Mouse (Mus musculus): ENCODE measurements at regions not wholly inside any gene's neighbourhood (a gene's known extent, or its start where the extent isn't known, plus 50 kb on each side); places are given as distances from the start of the nearest gene placed in this dataset.

DNA sequence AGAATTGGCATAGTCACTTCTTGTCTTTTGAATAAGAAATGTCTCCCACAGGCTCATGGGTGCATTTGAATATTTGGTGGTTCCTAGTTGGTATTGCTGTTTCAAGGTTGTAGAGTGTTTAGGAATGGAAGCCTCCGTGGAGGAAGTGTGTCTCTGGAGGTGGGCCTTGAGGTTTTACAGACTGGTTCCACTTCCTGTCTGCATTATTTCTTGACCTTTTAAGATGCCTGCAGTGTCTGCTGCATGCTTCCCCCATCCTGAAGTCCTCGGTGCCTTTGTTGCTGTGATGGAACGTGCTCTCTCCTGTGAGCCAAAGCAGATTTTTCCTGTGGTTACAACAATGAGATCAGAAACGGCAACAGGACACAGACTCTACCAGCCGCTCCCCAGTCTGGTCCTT is 299.4 kb upstream of the Gadl1 start:
- no peak for DNase-seq (ENCODE audit: low read depth, low spot score)

DNA sequence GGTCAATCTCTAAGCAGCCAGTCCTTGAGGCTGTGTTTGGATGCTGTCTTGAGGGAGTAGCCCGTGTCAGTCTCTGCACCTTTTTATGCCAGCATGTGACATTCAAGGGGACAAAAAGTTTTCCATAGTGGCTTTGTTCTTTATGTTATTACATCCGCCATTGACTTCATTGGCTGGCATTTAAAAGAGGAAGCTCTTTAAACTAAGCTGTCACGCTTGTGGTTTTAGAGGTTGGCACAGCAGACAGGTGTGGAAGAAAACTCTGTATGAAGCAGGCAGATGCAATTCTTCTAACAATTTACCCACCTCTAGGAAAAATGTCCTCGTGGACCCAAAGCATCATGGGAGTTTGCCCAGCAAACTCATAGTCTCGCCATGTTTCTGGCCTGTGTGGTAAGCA is 297.5 kb upstream of the Gadl1 start:
- no peak for DNase-seq (ENCODE audit: low read depth, low spot score)

DNA sequence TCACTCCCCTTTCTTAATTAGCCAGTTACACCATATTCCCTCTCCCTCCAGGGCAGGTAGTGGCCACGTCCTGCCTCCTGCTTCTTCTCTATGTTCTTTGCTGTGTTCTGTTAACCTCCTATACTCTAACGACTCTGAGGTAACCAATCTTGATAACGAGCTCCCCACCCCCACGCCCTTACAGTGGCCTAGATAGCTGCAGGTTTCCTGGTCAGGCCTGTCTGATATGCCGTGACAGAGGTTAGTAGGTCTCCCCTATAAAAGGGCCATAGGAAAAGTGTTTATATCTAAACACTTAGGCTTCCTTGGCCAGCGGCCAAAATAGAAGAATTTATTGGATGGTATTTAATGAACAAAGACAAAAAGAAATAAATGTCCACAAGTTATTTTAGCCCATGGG is 296.3 kb upstream of the Gadl1 start:
- DNase-seq (ENCODE audit: low read depth, low spot score) = no peak

DNA sequence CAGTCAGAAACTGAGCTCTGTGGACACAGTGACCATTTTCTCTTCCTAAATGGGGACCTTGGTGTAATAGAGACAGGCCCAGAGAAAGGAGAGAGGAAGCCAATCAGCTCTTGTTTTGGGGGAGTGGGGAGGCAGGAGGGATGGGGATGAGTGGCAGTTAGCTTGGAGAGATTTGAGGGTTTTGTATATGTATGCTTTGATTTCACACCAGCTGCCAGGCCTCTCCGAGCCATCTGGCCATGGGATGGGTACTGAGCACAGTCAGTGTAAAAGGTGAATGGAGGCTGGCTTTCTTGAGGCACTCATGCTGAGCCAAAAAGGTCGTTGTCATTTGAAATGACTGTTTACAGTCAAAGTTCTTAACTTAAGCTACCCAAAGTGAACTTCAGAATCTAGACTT is 295.2 kb upstream of the Gadl1 start:
- no peak for DNase-seq (ENCODE audit: low read depth, low spot score)

DNA sequence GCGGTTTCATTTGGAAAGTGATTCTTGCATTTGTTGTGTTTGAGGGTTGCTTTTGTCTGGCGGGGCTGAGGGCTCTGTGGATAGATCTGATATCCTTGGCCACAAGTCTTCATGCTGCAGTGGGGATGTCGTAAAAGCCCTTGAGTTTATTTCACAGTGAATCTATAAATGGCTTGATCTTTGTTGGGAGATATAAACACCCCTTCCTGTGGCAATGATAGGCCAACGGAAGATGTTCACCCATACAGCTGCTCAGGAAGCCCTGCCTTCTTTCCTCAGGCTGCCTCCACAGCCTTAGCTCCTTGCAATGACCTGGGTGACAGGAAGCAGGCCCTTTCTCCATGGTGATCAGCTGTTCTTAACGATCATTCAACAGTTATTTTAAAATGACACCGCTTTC is 291.3 kb upstream of the Gadl1 start:
- no peak for DNase-seq (ENCODE audit: low read depth, low spot score)

DNA sequence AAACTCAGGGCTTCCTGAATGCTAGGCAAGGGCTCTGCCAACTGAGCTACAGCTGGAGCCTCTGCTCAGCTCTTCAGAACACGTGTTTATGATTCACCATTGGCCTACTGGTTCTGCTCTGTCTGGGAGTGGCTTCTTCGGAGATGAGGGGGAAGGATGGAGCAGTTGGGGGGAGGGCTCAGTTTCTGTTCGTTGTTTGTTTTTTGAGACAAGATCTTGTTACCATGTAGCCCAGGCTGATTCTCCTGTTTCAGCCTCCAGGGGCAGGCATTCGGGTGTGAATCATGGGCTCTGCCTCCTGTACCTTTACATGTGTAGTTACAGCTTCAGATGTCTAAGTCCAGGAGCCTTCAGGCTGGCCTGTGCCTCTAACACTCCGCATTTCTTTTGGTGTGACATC is 285.3 kb upstream of the Gadl1 start:
- DNase-seq (ENCODE audit: low read depth, low spot score) = no peak

DNA sequence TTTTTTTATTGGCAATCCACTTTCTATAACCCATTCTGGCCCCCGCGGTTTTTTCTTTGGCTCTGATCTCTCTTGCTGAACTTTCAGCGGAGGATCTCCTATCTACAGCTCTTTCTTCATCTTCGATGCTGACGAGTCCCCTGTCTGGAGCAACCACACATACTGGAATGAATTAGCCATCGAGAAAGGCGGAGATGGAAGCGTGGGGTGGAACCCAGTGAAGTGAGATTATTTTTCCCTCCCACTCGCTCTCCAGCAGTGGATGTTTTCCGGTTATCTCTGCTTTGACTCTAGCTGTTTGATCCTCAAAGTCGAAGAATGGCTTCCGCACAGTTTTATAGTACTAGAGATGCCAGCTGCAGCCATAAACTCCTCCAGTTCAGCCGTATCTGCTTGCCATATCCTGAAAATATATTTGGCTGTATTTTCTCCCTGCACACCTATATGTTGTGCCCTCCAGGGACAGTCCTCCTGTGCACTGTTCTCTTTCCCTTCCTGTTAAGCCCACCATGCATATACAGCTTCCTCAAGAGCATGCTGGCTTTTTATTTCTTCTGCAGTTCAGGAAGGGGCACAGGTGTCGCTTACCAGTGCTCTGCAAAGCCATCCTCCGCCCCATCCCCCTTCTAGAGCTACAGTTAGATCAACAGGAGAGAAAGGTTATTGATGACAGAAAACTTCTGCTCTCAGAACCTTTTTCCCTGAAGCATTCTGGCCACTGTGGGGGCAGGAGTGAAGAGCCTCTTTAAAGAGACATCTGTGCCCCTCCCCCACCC is 284.3 kb upstream of the Gadl1 start:
- DNase-seq (ENCODE audit: low read depth, low spot score) = no peak

DNA sequence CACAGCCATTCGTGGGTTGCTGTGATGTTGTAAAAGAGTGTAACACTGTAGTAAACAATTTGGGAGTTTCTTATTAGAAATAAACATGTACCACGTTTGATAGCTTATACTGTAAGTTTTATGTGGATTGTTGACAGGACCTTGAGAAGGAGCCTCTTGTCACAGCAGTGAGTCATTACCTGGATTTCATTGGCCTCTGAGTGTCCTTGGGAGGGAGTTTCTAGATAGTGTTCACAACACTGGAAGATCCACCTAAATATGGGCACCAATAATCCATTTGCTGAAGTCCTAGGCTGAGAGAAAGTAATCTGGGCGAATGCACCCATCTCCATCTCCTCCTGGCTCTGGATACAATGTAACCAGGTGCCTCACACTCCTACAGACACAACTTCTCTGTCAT is 281.7 kb upstream of the Gadl1 start:
- no peak for DNase-seq (ENCODE audit: low read depth, low spot score)

DNA sequence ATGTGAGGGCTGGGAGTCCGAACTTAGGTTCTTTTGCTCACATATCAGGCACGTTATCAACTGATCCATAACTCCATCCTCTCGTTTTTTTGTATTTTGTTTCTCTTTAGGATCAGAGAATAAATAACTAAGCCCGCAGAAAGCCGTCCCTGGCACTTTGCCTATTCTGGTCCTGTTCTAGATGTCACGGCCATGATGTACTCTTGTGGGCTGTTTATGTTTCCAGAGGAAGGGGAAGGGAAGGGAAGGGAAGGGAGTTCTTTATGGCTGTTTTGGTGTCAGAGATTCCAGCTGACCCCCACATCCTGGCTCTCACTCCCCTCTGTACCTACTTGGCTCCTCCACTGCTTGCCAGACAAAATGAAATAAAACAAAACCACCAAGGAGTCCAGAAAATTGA is 272.1 kb upstream of the Gadl1 start:
- no peak for DNase-seq (ENCODE audit: low read depth, low spot score)

DNA sequence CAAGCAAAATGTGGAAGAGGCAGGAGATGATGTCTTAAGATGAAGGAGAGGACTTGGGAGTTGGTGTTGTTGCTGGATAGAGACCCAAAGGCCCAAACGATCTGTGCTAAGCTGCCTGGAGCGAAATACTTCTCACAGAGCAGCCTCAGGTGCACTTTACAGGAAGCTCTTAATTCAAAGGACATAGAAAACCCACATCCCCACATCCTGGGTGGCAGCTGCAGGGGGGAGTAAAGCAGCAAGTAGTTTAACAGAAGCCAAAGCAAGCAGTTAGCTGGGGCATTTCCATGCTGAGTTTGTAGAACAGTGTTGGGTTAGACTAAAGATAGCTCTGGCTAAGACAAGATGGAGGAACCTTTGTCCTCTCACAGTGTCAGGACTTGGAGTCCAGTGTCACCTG is 268.5 kb upstream of the Gadl1 start:
- DNase-seq (ENCODE audit: low read depth, low spot score) = no peak

DNA sequence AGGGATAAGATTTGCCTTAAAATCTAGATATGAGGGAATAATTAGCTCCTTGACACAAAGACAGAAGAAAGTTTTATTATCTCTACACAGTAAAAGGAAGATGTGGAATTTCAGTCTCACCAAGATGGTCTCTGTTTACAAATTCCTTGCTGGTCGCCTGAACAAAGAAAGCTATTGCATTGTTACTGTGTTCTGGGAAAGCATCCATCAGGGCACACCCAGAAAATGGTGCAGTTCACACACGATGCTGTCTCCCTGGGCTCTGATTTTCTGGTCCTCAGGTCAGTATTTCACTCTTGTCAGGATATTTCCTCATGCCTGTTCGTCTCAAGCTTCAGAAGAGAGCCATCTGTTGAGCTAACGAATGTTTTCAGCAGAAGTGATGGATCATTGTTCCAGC is 267.2 kb upstream of the Gadl1 start:
- no peak for DNase-seq (ENCODE audit: low read depth, low spot score)

DNA sequence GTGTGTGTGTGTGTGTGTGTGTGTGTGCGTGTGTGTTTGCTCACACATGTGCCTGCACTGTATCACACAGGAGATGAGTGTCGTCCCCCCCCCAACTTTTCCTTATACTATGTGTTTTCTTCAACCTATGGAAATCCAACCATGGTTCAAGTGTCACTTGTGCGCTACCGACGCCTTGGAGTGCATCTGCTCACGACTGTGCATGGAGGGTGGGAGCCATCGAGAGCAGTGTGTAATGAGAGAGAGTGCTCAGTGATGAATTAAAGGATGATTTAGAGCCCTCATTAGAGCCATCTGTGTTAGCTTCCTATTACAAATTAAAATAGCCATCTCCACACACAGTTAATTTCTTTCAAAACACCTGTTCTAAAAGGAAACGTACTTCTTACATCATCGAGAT is 264.3 kb upstream of the Gadl1 start:
- no peak for DNase-seq (ENCODE audit: low read depth, low spot score)

DNA sequence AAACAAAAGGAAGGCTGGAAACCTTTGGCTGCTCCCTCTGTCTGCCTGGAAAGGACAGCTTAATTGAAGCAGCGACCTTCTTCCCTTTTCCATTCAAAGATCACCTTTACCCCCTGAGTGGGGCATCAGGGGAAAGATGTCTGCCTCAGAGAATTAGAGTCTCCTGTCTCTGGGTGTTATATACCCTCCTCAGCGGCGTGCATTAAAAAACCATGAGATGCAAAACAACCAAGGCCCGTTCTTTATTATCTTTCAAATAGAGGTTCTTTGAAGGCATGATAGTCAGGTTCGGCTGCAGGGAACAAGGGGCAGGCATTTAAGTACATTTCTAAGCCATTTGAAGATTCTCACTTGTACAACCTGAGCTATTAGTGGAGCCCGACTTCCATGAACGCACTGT is 263.0 kb upstream of the Gadl1 start:
- peak; percentile 73 for DNase-seq (ENCODE audit: low read depth, low spot score)

DNA sequence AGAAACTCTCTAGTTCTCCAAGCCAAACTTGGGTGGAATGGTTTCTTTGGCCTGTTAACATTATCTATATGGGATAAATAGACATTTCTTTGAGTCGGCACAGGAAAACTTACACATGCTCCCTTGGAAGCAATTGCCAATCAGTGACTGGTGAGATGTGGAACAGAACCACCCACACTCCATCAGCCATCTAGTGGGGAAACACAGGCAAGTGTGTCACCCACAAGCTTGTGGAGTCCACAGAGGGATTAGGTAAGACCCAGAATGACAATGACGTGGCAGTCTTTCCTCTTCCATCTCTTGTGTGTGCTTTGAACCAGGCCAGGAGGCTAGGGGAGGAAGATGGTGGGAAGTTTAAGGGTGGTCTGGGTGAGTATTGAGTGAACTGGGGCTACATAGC is 257.5 kb upstream of the Gadl1 start:
- no peak for DNase-seq (ENCODE audit: low read depth, low spot score)

DNA sequence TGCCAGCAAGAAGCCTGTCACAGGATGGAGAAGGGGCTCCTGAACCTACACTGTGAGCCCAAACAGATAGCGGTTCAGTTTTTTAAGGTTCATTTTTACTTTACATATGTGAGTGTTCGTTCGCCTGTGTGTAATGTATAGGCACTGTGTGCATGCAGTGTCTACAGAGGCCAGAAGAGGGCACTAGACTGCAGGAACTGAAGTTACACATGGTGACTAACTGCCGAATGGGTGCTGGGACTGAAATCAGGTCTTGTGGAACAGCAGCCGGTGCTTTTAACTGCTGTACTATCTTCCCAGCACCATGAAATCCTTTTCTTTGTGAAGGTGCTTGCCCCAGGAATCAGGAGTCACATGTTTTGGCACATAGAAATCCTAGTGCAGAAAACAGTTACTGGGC is 256.1 kb upstream of the Gadl1 start:
- DNase-seq (ENCODE audit: low read depth, low spot score) = peak; percentile 59

DNA sequence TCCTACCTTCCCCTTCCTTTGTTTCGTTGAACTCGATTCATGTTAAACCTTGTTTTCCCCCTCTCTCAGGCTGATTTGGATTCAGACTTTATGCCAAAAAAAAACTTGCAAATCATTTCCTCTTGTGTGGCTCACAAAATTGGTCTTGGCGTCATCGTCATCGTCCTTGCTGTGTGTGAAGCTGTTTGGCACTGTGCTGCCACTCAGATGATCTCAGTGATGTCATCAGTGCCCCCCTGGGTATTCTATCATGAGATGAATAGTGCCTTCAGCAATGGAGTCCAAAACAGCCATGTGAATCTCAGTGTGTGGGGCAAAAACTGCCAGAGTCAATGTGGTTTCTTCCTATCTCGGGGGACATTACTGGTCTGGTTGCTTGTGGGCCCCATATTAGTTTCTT is 254.3 kb upstream of the Gadl1 start:
- no peak for DNase-seq (ENCODE audit: low read depth, low spot score)

DNA sequence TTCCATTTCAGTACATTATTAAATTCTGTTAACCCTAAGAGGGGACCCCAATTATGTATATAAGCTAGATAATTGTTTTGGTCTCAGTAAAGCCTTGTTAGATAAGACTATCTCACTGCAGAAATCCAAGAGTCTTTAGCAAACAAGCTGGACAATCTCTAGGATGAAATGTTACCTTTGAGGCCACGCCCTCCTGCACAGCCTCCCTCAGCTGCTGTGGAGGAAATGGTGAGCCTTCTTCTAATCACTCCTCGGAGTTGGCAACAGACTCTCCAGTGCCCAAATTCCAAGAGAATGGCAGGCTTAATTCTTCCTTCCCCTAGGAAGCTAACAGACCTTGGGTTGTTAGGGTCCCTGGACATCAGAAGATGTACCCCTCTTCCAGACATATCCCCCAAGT is 252.7 kb upstream of the Gadl1 start:
- DNase-seq (ENCODE audit: low read depth, low spot score) = no peak

DNA sequence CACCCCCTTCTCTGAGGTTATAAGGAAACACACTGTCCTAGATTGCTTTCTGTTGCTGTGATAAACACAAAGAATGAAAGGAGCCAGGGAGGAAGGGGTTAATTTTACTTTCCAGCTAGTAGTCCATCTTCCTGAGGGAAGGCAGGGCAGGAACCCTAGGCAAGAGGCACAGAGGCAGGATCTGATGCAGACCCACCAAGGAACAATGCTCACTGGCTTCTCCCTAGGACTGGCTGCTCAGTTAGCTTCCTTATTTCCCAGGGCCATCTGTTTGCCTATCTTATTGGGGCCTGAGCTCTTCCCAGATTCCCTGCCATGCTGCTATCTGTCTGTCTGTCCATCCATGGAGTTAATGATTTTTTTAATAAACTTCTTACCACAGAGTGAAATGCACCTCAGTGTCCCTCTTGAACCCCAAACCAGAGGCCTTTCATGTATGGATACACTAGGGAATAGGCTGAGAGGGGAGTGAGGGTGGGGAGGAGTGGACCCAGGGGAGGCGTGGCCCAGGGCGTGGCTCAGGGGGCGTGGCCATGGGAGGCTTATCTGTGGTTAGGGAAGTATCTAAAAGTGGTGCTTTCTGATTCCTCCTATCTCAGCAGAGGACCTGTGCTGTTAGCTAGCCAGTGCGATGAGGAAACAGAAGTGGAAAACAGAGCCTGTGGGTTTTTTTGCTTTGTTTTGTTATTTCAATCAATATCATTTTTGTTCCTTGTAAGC is 252.1 kb upstream of the Gadl1 start:
- DNase-seq (ENCODE audit: low read depth, low spot score) = no peak

DNA sequence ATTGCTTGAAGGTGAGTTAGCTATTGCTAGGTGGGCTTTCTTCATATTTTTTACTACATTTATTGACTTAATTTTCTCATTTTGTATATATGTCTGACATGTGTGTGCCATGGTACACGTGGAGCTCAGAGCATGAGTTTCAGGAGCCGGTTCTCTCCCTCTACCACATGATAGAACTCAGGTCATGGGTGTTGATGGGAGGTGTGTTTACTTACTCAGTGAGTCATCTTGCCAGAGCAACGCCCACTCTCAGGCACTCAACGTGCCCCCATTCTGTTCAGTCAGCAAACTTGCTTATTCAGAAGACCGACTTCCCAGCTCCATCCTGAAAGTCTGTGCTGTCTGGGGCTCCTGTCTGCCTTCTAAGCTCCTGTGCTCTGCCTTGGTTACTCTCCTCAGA is 250.8 kb upstream of the Gadl1 start:
- no peak for DNase-seq (ENCODE audit: low read depth, low spot score)

DNA sequence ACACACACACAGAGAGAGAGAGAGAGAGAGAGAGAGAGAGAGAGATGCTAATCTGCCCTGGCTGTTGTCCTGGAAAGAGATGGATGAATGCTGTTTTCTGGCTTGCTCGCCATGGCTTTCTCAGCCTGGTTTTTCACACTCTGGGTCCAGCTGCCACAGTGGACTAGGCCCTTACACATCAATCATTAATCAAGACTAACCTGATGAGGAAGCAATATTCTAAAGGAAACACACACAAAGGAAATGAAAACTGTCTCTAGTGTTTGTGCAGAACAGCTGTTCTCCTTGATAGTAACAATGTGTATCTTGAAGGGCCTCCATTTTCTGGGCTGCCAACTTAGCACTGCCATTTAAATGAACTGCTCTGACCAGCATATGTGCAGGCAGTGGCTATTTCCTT is 248.9 kb upstream of the Gadl1 start:
- DNase-seq (ENCODE audit: low read depth, low spot score) = no peak

DNA sequence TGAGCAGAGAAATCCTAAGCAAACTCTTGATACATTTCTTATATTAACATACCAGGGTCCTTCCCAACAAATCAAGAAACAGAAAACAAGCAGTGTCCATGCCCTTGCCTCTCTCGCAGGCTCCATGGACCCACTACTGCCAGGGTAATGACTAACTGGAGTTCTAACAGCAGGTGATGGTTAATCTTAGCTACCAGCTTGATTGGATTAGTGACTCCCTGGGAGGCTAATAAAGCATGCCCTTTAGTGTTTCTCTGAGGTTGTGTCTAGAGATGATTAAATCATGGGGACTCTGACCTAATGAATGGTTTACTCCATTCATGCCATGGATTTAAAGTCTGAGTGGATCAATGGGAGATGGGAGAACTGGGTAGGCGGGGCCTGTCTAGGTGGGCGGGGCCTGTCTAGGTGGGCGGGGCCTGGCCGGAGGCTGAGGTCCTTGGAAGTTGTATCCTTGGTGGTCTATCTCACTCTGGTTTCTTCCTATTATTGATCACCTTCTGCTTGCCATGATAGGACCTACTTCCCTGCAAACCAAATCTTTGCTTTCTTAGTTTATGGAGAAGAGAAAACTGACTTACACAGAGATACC is 247.3 kb upstream of the Gadl1 start:
- peak; percentile 15 for DNase-seq (ENCODE audit: low read depth, low spot score)

DNA sequence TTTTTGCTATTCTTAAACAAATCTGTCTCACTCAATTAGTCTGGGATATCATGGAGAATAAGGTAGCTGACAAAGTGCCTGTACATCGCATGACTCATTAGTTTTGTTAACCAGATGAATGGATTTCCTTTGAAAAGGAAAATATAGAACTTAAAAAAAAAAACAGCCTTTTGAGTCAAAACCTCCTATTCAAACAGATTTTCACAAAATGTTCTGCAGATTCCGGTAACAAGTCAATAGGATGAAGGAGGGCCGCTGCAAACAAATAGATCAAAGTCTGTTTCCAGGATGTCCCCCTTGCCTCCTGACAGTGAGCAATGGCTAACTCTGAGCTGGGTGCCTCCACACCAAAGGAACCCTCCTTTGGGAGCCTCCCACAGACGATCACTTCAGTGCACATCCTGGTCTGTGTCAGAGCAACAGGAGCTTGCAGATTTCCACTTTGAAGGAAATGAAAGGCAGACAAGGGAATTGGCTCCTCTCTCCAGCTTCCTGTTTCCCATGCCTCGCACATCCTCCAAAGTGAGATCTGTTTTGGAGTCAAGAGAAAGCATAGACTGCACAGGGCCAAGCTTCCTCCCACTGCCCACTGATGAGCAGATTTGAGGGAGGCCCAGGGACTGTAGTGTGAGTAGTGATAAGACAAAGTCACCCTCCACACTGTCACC is 243.8 kb upstream of the Gadl1 start:
- DNase-seq (ENCODE audit: low read depth, low spot score) = no peak

DNA sequence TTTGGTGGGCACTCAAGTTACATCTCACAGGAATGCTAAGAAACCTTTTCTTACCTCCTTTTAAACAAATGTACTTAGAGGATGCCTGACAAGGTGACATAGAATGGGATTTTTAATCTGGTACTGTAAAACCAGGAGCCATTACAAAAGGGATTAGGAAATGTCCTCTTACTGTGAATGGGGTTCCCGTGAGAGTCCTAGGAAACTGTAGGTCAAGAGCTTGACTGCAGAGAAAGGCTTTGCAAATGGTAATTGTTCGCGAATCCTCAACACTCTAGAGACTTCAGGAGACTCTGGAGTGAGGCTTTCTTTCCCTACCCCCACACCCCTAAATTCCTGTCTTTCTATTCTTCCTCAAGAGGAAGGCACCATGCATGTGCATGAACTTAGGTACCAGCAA is 242.7 kb upstream of the Gadl1 start:
- peak; percentile 19 for DNase-seq (ENCODE audit: low read depth, low spot score)

Measured in ZHBTc4 (cell line).